Mouse (Mus musculus) olfactory bulb, adult 2 months (tissue): ENCODE measurements at regions not wholly inside any gene's neighbourhood (a gene's known extent, or its start where the extent isn't known, plus 50 kb on each side); places are given as distances from the start of the nearest gene placed in this dataset.
A peak's percentile ranks its signal among the peaks of the same experiment; 100 is the strongest.

Experiments
- H3K27ac ChIP-seq: fragments of 200-500 bp; 2 replicates; pipeline ENCODE4 v1.5.1; 2012; ENCODE audit warnings: low read depth, low read length; ENCODE audit not compliant: insufficient read depth
- H3K4me1 ChIP-seq: fragments of 200-500 bp; 2 replicates; pipeline ENCODE4 v1.6.1; 2012; ENCODE audit warnings: low read length; ENCODE audit not compliant: control insufficient read depth, insufficient read depth
- H3K4me3 ChIP-seq: fragments of 200-500 bp; 2 replicates; pipeline ENCODE4 v1.5.1; 2012; ENCODE audit warnings: mild to moderate bottlenecking, low read depth, low read length, moderate library complexity; ENCODE audit not compliant: insufficient read depth
- CTCF ChIP-seq: fragments of 200-500 bp; IDR thresholded peaks from 2 replicates; pipeline ENCODE4 v1.5.1; 2012; ENCODE audit warnings: low read depth, mild to moderate bottlenecking, low read length, moderate library complexity; ENCODE audit not compliant: insufficient read depth
- POLR2A ChIP-seq: fragments of 200-500 bp; IDR thresholded peaks from 2 replicates; pipeline ENCODE4 v1.6.1; 2012; ENCODE audit warnings: mild to moderate bottlenecking, low read depth, low read length, moderate library complexity; ENCODE audit not compliant: insufficient read depth
- WGBS: fragments of 180-500 bp; shearing (Covaris S2); methylation state at CpG from one replicate; pipeline ENCODE4 v1.1.7; 2018; 5-methylcytosine and 5-hydroxymethylcytosine counted together

- WGBS = 4% methylated on average over 47 of the region's 47 CpGs
- TF ChIP-seq POLR2A (no peak), CTCF (no peak)
- Histone ChIP-seq H3K27ac (no peak overlapping the region), H3K4me1 (peaks cover 12% of the 10 kb centered on the region), H3K4me3 (peak overlapping the region; percentile 21; the same call in 1 of the 2 replicates)
Observed at GRCm38 (mm10) chr5:120302307-120302706, 129.2 kb upstream of the Lhx5 start.

GRCm38 (mm10) chr5:120304295-120304701 lies 127.2 kb upstream of the Lhx5 start:
- Histone ChIP-seq H3K27ac (no peak overlapping the region), H3K4me1 (peaks cover 12% of the 10 kb centered on the region), H3K4me3 (no peak overlapping the region)
- TF ChIP-seq CTCF (no peak), POLR2A (no peak)
- WGBS = 5% methylated on average over 13 of the region's 13 CpGs

- H3K27ac ChIP-seq = no peak overlapping the region
- no peaks in the 10 kb centered on the region for H3K4me1 ChIP-seq
- TF ChIP-seq POLR2A (no peak), CTCF (peak; percentile 42; the same call in 1 of the 2 replicates)
- WGBS = 92% methylated on average over 6 of the region's 6 CpGs
- no peak overlapping the region for H3K4me3 ChIP-seq
Observed at GRCm38 (mm10) chr5:120312299-120312698, 119.2 kb upstream of the Lhx5 start.

GRCm38 (mm10) chr5:120313984-120314383 lies 117.5 kb upstream of the Lhx5 start:
- TF ChIP-seq CTCF (no peak), POLR2A (no peak)
- H3K27ac ChIP-seq = no peak overlapping the region
- 83% methylated on average over 6 of the region's 6 CpGs for WGBS
- H3K4me3 ChIP-seq = no peak overlapping the region
- no peaks in the 10 kb centered on the region for H3K4me1 ChIP-seq

GRCm38 (mm10) chr5:120315116-120315515 lies 116.4 kb upstream of the Lhx5 start:
- H3K4me1 ChIP-seq = no peaks in the 10 kb centered on the region

GRCm38 (mm10) chr5:120318951-120319350 lies 112.5 kb upstream of the Lhx5 start:
- WGBS = 57% methylated on average over 1 of the region's 1 CpGs
- no peak overlapping the region for H3K27ac ChIP-seq
- TF ChIP-seq POLR2A (no peak), CTCF (no peak)
- no peak overlapping the region for H3K4me3 ChIP-seq
- no peaks in the 10 kb centered on the region for H3K4me1 ChIP-seq

More at GRCm38 (mm10) chr5:120315116-120315515, 116.4 kb upstream of the Lhx5 start:
- H3K27ac ChIP-seq = no peak overlapping the region
- WGBS = 78% methylated on average over 8 of the region's 8 CpGs
- no peak overlapping the region for H3K4me3 ChIP-seq
- TF ChIP-seq CTCF (no peak), POLR2A (no peak)

GRCm38 (mm10) chr5:120322031-120322731 lies 109.3 kb upstream of the Lhx5 start:
- no peak overlapping the region for H3K4me3 ChIP-seq

GRCm38 (mm10) chr5:120322732-120323316 lies 108.7 kb upstream of the Lhx5 start:
- 19% methylated on average over 12 of the region's 12 CpGs for WGBS
- Histone ChIP-seq H3K4me1 (peaks cover 10% of the 10 kb centered on the region; the same call in 1 of the 2 replicates), H3K27ac (no peak overlapping the region), H3K4me3 (no peak overlapping the region)
- TF ChIP-seq CTCF (no peak), POLR2A (no peak)

More at GRCm38 (mm10) chr5:120322031-120322731, 109.3 kb upstream of the Lhx5 start:
- TF ChIP-seq CTCF (no peak), POLR2A (no peak)
- H3K27ac ChIP-seq = no peak overlapping the region
- H3K4me1 ChIP-seq = peaks cover 10% of the 10 kb centered on the region; the same call in 1 of the 2 replicates
- WGBS = 4% methylated on average over 30 of the region's 30 CpGs

GRCm38 (mm10) chr5:120324111-120324510 lies 107.4 kb upstream of the Lhx5 start:
- peaks cover 10% of the 10 kb centered on the region; the same call in 1 of the 2 replicates for H3K4me1 ChIP-seq
- H3K27ac ChIP-seq = no peak overlapping the region
- TF ChIP-seq POLR2A (no peak), CTCF (no peak)
- WGBS = 78% methylated on average over 2 of the region's 2 CpGs
- H3K4me3 ChIP-seq = no peak overlapping the region
